Mouse (Mus musculus) layer of hippocampus, adult 6 months (tissue): ENCODE results near the gene Usp48. TPM values are rescaled to one million over a fixed set of nuclear protein-coding genes. Genes with fewer than 3 reads are reported as not detected.

Experiments used
- long read RNA-seq, 2 experiments: library from polyadenylated mRNA; unstranded; transcript quantifications; one replicate each; pipeline ENCODE4 v2.0.0; 2019 to 2020
- polyA plus RNA-seq: library from polyadenylated mRNA; unstranded; fragments of <200 nt; fragmentation: Nextera tagmentation; gene quantifications from 2 replicates; pipeline ENCODE4 v1.2.3, GENCODE M21; 2021

The Usp48 gene
- polyA plus RNA-seq, result 32.3 and 33.1 TPM in 2 replicates
- long read RNA-seq, experiment 1, transcript Usp48-204 (14 exons, 2,071 nt), result major isoform, 21 of 90 reads
- long read RNA-seq, experiment 1, partial matches to known transcripts, result 49 of 90 reads
- long read RNA-seq, experiment 1, other reads (novel, unspliced or antisense), result 20 of 90 reads
- long read RNA-seq, experiment 2, full-length matches to known transcripts, result 75 of 250 reads
- long read RNA-seq, experiment 2, partial matches to known transcripts, result 68 of 250 reads
- long read RNA-seq, experiment 2, other reads (novel, unspliced or antisense), result 107 of 250 reads

GRCm38 (mm10) chr4:137593601-137594495, at the start of gene Usp48:
TSS of gene Usp48 (plus strand) at chr4:137593755.

GRCm38 (mm10) chr4:137574469-137574868, 19.1 kb upstream of the Usp48 start, which contains the start of gene Ldlrad2:
TSS of gene Ldlrad2 (minus strand) at chr4:137574569.

GRCm38 (mm10) chr4:137664433-137664979, 71.0 kb downstream of the Usp48 start, which contains the start of gene Rap1gap:
TSS of gene Rap1gap (plus strand) at chr4:137664726.

Other genes starting within 250 kb of the Usp48 start
- 462 and 467 TPM in 2 replicates for gene Cdc42, start 236.0 kb upstream of the Usp48 start, polyA plus RNA-seq
- gene Cela3a, start 184.0 kb upstream of the Usp48 start, polyA plus RNA-seq, result not detected in 2 replicates
- gene Cela3b, start 163.2 kb upstream of the Usp48 start, polyA plus RNA-seq, result not detected in 2 replicates
- gene 1700013G24Rik, start 140.5 kb upstream of the Usp48 start, polyA plus RNA-seq, result not detected in 2 replicates
- 0.88 and 1.2 TPM in 2 replicates for gene Hspg2, start 125.0 kb upstream of the Usp48 start, polyA plus RNA-seq
- 0.41 TPM in 1 of 2 replicates, not detected in the other for gene Ldlrad2, start 19.2 kb upstream of the Usp48 start, polyA plus RNA-seq
- 49.6 and 55.6 TPM in 2 replicates for gene Rap1gap, start 71.0 kb downstream of the Usp48 start, polyA plus RNA-seq
- gene Alpl, start 202.6 kb downstream of the Usp48 start, polyA plus RNA-seq, result 4.8 and 7.7 TPM in 2 replicates